Mouse (Mus musculus) liver, postnatal 0 days (tissue): ENCODE results near the gene Lpin2. TPM values are rescaled to one million over a fixed set of nuclear protein-coding genes. Genes with fewer than 3 reads are reported as not detected.

Source experiments
- ATAC-seq: fragments of 200-750 bp; cut with Nextera tagmentation; 2 replicates; pipeline ENCODE4 v1.8.0; 2017; ENCODE audit warnings: mild to moderate bottlenecking, moderate library complexity
- DNase-seq: peaks from one replicate; pipeline ENCODE4 v3.0.0-alpha.2; 2016
- H3K27ac ChIP-seq: fragments of 300-500 bp; sonication (generic); 2 replicates; pipeline ENCODE4 v1.5.1; 2014; ENCODE audit warnings: antibody characterized with exemption, moderate library complexity, mild to moderate bottlenecking, low read depth
- H3K27me3 ChIP-seq: fragments of 300-500 bp; sonication (generic); 2 replicates; pipeline ENCODE4 v1.6.1; 2014; ENCODE audit warnings: low read length, control low read depth, mixed read lengths; ENCODE audit not compliant: insufficient read depth
- H3K36me3 ChIP-seq: fragments of 300-500 bp; sonication (generic); replicated peaks from 2 replicates; pipeline ENCODE4 v1.6.1; 2014; ENCODE audit warnings: mild to moderate bottlenecking, control low read depth, low read length, moderate library complexity, mixed read lengths; ENCODE audit not compliant: insufficient read depth
- H3K4me1 ChIP-seq: fragments of 300-500 bp; sonication (generic); 2 replicates; pipeline ENCODE4 v1.6.1; 2014; ENCODE audit warnings: antibody characterized with exemption, mild to moderate bottlenecking, control low read depth; ENCODE audit not compliant: insufficient read depth
- H3K4me2 ChIP-seq: fragments of 300-500 bp; sonication (generic); 2 replicates; pipeline ENCODE4 v1.6.1; 2014; ENCODE audit warnings: low read depth, mild to moderate bottlenecking, low read length, moderate library complexity, mixed read lengths
- H3K4me3 ChIP-seq: fragments of 300-500 bp; sonication (generic); 2 replicates; pipeline ENCODE4 v1.5.1; 2014; ENCODE audit warnings: low read depth, low read length
- H3K9ac ChIP-seq: fragments of 300-500 bp; sonication (generic); replicated peaks from 2 replicates; pipeline ENCODE4 v1.6.1; 2014; ENCODE audit warnings: mild to moderate bottlenecking, moderate library complexity
- H3K9me3 ChIP-seq: fragments of 300-500 bp; sonication (generic); 2 replicates; pipeline ENCODE4 v1.6.1; 2016; ENCODE audit warnings: mild to moderate bottlenecking, control low read depth, low read length, mixed read lengths
- CTCF ChIP-seq: sonication (generic); IDR thresholded peaks from 2 replicates; pipeline ENCODE4 v1.5.1; 2016; ENCODE audit warnings: antibody characterized with exemption, low read depth
- EP300 ChIP-seq: IDR thresholded peaks from 2 replicates; pipeline ENCODE4 v1.6.1; 2016; ENCODE audit warnings: antibody characterized with exemption, low read depth, mild to moderate bottlenecking
- WGBS: fragments of 180-500 bp; shearing (Covaris S2); extraction: QIAGEN DNeasy Blood & Tissue Kit; methylation state at CpG from one replicate; pipeline ENCODE4 v1.1.7; 2014; ENCODE audit not compliant: insufficient replicate concordance; 5-methylcytosine and 5-hydroxymethylcytosine counted together
- polyA plus RNA-seq: library from polyadenylated mRNA; unstranded; fragments of >200 nt; fragmentation: Nextera tagmentation; extraction: Ambion mirVana; gene quantifications from 2 replicates; pipeline ENCODE4 v1.2.1, GENCODE M21; 2015

The Lpin2 gene
- polyA plus RNA-seq, 1 experiment from 2014 or later = 44.5 TPM

DNA sequence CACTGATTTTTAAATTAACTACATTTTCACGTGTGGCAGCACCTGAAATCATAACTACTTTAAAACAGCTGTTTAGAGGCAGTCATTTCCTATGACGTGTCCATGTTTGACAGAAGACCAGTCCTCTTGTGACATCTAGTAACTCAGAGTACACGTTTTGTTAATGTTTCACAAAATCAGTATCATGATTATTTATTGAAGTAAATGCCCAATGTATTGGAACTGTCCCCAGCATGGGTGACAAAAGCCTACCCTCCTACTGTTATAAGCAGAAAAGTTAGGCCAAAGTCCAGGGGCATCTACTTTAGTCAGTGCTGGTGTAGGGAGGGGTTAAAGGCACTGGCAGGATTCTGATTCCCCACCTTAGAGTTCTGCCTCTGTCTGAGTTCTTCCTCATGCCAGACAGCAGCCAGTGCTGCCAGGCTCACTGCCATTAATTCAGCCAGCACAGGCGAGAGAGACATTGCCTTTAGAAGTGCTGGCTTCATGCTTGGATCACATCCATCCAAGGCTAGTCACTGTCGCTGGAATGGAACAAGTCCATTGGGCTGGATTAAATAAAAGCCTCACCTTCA, 34.8 kb downstream of the Lpin2 start:
- peaks cover 52% of the 10 kb centered on the region for H3K36me3 ChIP-seq
- 75% methylated on average over 5 of the region's 5 CpGs for WGBS
- H3K9me3 ChIP-seq = no peaks in the 10 kb centered on the region
- DNase-seq = no peak
- H3K4me3 ChIP-seq = no peak overlapping the region
- no peak for ATAC-seq
- H3K9ac ChIP-seq = no peak overlapping the region
- peaks cover 37% of the 10 kb centered on the region for H3K4me1 ChIP-seq
- H3K27me3 ChIP-seq = no peaks in the 10 kb centered on the region
- peak overlapping the region; percentile 22; the same call in 1 of the 2 replicates for H3K27ac ChIP-seq
- TF ChIP-seq CTCF = no peak
- no peak for TF ChIP-seq EP300
- 0 out of 2 replicates have a peak overlapping the region, but pooled peaks have one; percentile 29 for H3K4me2 ChIP-seq

- H3K4me1 ChIP-seq = peaks cover 5% of the 10 kb centered on the region
- H3K9ac ChIP-seq = no peak overlapping the region
- no peak overlapping the region for H3K27ac ChIP-seq
- 0 out of 2 replicates have a peak, but pooled peaks have one; percentile 11 for ATAC-seq
- TF ChIP-seq CTCF (no peak), EP300 (no peak)
- no peaks in the 10 kb centered on the region for H3K9me3 ChIP-seq
- DNase-seq = no peak
- no peak overlapping the region for H3K4me2 ChIP-seq
- H3K27me3 ChIP-seq = no peaks in the 10 kb centered on the region
- WGBS = 85% methylated on average over 3 of the region's 3 CpGs
- H3K36me3 ChIP-seq = peaks cover 75% of the 10 kb centered on the region
- H3K4me3 ChIP-seq = no peak overlapping the region
Measured at GRCm38 (mm10) chr17:71221383-71221782, 39.0 kb downstream of the Lpin2 start.

GRCm38 (mm10) chr17:71223676-71224075, 41.3 kb downstream of the Lpin2 start:
- no peak for TF ChIP-seq EP300
- no peak for TF ChIP-seq CTCF
- Histone ChIP-seq H3K27ac (no peak overlapping the region), H3K36me3 (peaks cover 71% of the 10 kb centered on the region), H3K4me2 (no peak overlapping the region), H3K4me1 (peaks cover 5% of the 10 kb centered on the region; the same call in 1 of the 2 replicates), H3K27me3 (no peaks in the 10 kb centered on the region), H3K4me3 (no peak overlapping the region), H3K9ac (no peak overlapping the region), H3K9me3 (no peaks in the 10 kb centered on the region)
- DNase-seq (no peak), ATAC-seq (no peak)
- 52% methylated on average over 5 of the region's 5 CpGs for WGBS

GRCm38 (mm10) chr17:71224521-71224920, 42.2 kb downstream of the Lpin2 start:
- TF ChIP-seq EP300 (no peak), CTCF (no peak)
- ATAC-seq = peak; percentile 14; the same call in 1 of the 2 replicates
- H3K36me3 ChIP-seq = peaks cover 71% of the 10 kb centered on the region
- no peak for DNase-seq
- H3K4me1 ChIP-seq = peaks cover 5% of the 10 kb centered on the region; the same call in 1 of the 2 replicates
- H3K9me3 ChIP-seq = no peaks in the 10 kb centered on the region
- H3K4me2 ChIP-seq = no peak overlapping the region
- no peak overlapping the region for H3K27ac ChIP-seq
- H3K4me3 ChIP-seq = no peak overlapping the region
- 43% methylated on average over 2 of the region's 2 CpGs for WGBS
- no peaks in the 10 kb centered on the region for H3K27me3 ChIP-seq
- no peak overlapping the region for H3K9ac ChIP-seq

DNA sequence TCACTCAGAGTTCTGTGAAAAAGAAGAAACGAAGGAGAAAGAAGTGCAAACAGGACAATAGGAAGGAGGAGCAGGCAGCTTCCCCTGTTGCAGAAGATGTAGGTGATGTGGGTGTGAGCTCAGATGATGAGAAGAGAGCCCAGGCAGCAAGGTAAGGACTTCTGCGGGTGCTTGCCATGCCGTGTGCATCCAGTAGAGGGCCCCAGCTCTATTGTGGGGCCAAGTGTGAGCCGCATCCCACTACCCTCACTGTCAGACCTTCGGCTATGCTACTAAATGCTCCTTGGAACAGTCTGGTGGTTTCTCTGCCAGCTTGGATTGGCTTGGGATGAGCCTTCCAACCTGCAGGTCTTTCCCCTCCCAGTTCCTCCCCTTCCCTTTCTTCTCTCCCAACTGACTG, 42.7 kb downstream of the Lpin2 start:
- Histone ChIP-seq H3K9me3 (no peaks in the 10 kb centered on the region), H3K27me3 (no peaks in the 10 kb centered on the region), H3K4me2 (no peak overlapping the region), H3K4me3 (no peak overlapping the region), H3K4me1 (peaks cover 5% of the 10 kb centered on the region; the same call in 1 of the 2 replicates), H3K36me3 (peaks cover 72% of the 10 kb centered on the region), H3K9ac (no peak overlapping the region), H3K27ac (no peak overlapping the region)
- ATAC-seq = no peak
- peak; percentile 60 for DNase-seq
- WGBS = 56% methylated on average over 5 of the region's 5 CpGs
- no peak for TF ChIP-seq EP300
- TF ChIP-seq CTCF = peak; percentile 75

- H3K9me3 ChIP-seq = no peaks in the 10 kb centered on the region
- DNase-seq = no peak
- H3K36me3 ChIP-seq = peaks cover 79% of the 10 kb centered on the region
- ATAC-seq = no peak
- no peak overlapping the region for H3K27ac ChIP-seq
- TF ChIP-seq CTCF (no peak), EP300 (no peak)
- no peak overlapping the region for H3K9ac ChIP-seq
- H3K4me3 ChIP-seq = no peak overlapping the region
- no peak overlapping the region for H3K4me2 ChIP-seq
- WGBS = 80% methylated on average over 9 of the region's 9 CpGs
- H3K27me3 ChIP-seq = no peaks in the 10 kb centered on the region
- no peaks in the 10 kb centered on the region for H3K4me1 ChIP-seq
Measured at GRCm38 (mm10) chr17:71227128-71227895, 45.0 kb downstream of the Lpin2 start.
